Mouse (Mus musculus): ENCODE measurements around the gene Trpm4.

Gene Trpm4

DNA sequence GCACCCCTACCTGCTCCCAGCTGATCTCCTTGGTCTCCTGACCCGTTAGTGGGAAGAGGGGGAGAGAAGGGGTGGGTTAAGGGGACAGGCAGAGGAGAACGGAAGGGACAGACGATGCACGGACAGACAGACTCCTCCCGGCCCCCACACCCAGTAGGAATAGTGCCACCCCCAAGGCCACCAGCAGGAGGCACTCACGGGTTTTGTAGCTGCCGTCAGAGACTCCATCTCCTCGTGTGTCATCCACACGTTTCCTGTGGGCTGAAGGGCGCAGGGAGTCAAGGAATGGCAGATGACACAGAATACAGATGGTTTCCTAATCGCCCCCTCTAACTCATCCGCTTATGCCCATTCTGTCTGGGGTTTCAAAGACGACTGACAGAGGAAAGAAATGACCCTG lies 10.0 kb upstream of the Trpm4 start:
- DNase-seq, result no peak

DNA sequence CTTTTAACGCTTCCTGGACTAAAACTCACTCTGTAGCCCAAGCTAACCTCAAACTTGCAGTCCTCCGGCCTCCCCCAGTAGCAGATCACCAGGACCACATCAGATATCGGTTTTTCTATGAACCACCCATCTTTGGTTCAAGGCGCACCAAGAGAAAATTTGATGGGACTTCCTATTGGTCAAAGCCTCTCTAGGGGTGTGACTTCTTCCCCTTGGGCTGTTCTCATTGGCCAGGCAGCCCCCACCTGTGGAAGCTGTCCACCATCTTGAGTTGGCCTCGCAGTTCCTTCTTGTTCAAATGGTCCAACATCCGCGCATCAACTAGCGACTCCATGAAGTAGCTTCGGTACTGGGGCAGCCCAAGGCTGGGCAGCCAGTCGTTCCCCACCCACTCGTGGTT lies 8.5 kb upstream of the Trpm4 start:
- DNase-seq, result no peak

DNA sequence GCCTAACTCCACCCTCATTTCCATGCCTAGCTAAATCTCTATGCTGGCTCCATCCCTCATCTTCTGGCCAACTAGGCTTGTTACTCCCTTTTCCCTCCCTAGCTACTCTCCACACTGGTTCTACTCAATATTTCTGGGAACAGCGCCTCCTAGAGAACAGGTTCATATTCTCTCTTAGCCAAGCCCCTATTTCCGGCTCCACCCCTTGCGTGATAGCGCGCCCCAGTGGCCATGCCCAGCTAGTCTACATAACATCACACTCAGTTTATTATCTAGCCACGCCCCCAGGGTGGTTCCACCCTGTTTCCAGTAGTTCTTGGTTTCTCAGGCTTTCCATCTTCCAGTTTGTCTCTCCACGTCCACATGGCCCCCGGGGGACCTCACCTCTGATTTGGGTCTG lies 7.7 kb upstream of the Trpm4 start:
- peak; percentile 75 for DNase-seq

DNA sequence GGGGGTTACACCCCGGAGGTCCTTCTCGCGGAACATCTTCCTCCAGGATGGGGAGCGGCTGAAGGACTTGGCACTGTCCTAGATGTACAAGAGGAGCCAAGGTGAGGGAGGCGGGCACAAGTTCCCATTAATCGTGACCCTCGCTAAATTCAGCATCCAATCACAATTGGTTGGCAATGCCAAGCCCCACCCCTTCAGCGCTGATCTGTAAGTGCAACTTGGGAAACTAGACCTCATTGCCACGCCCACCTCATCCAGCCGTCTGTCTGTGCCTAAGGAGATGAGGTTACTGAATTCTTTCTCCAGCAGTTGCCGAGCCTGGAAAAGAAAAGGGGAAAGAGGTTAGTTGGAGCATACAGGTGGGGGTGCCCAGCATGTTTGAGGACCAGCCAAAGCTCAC lies 7.1 kb upstream of the Trpm4 start:
- peak; percentile 59 for DNase-seq

DNA sequence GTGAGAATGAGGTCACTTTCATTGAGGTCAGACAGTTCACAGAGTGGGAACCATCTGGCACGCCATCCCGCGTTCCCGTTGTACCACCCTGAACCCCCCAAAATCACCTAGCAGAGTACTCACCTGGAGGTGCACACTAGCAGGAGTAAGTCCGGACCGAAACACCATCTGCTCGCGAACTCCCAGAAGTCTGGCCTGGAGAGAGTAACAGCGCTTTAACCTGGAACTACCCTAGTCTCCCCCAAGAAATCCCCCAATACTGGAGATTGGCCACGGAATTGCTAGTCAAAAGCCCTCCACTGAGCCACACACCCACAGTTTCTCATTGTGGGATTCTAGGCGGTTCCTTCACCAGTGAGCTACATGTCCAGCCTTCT lies 6.5 kb upstream of the Trpm4 start:
- DNase-seq, result no peak

DNA sequence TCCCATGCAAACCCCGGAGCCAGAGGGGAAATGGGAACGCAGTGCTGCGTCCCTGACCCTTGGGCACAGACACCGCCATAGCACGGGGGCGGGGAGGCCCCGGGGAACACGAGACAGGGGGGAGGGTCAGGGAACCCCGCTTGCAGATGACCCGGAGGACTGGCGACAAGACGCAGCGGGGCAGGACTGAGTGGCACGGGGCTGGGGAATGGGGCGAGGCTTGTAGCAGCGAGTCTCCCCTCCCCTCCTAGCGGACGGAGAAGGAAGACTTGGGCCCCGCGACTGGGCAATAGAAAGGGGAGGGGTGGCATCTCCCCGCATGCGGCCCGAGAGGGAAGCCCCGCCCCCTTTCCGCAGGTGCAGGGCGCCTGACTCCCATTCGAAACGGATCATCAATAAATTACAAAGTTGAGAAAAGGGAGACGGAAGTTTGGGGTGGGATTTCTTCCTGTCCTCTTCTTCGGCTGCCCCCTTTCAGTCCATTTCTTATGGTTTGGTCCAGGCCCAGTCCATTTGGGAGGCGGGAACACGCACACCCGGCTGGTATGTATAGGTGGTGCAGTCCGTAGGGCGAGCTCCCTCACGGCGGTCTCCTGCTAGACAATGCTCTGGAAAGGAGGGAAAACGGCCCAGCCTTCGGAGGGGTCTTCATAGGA lies 6.0 kb upstream of the Trpm4 start:
- DNase-seq, result peak; percentile 61

DNA sequence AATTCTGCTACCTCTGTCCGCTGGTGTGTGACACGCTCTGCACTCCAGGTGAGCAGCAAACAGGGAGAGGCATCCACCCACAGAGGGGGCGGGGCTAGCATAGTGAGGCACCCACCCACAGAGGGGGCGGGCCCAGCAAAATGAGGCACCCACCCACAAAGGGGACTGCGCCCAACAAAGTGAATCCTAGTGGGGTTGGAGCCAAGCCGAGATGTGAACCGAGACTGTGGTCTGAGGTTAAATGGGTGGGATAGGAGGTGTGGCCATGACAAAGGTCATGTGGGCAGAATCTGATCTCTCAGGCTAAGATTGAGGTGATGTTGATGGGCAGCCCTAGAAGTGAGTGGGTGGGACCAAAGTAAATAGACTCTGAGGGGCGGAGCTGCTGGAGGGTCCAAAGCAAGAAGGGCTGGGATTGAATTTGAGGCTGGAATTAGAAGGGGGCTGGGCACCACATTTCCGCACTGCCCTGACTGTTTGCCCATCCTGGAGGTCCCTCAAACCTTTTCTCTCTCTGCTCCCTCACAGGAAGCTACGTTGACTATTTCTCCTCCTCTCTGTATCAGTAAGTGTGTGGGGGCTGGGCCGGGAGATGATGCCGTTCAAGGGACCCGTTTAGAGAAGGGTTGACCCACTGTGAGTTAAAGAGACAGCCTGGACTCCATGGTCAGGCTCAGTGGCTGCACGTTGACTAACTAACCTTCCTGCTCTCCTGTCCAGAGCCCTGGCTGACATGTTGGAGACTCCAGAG lies 4.8 kb upstream of the Trpm4 start:
- DNase-seq, result peak; percentile 49

DNA sequence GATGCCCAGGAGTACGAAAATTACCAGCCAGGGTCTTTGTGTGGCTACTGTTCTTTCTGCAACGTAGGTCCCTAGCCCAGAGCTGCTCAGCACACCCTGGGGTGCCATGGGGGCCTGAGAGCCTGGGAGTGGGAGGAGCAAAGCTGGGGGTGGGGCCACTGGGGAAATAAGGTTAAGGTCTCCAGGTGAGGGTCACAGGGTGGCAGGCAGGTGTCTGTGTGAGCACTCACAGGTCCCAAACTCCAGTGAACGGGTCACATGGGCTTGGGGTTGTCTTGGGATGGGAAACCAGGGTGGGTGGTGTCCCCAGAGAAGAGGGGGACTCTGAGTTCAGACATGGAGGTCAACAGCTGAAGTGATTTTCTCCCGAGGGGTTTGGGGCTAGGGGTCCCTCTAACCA lies 3.9 kb upstream of the Trpm4 start:
- DNase-seq, result no peak

DNA sequence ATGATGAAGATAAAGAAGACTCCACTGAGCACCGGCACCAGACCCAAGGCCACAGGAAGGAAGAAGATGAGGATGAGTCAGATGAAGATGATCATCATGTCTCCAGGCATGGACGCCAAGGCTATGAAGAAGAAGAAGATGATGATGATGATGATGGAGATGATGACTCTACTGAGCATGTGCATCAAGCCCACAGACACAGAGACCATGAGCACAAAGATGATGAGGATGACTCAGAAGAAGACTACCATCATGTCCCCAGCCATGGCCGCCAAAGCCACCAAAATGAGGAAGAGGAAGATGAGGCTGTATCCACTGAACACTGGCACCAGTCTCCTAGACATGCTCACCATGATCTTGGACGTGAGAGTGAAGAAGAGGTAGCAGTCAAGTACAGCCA lies 2.7 kb upstream of the Trpm4 start:
- DNase-seq, result no peak

DNA sequence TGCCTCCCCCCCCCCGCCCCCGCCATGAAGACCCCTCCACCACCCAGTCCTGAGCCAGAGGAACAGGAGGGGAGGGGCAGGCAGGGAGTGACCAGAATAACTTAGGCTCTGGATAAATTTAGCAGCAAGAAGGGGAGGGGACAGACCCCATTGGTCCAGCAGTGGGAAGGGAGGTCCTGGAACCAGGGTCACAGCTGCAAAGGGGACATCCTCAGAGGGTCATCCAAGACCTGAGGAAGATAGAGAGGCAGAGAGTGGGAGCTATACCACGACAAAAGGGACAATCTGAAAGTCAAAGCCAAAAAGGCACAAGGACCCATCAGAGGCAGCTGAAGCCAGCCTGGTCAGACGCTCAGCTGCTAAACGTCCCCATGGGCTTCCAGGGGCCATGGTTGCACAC lies 1.5 kb upstream of the Trpm4 start, which contains the start of gene Hrc:
Gene Hrc (plus strand): TSS at position 235 of the 400 bp plus-strand sequence.
- no peak for DNase-seq

DNA sequence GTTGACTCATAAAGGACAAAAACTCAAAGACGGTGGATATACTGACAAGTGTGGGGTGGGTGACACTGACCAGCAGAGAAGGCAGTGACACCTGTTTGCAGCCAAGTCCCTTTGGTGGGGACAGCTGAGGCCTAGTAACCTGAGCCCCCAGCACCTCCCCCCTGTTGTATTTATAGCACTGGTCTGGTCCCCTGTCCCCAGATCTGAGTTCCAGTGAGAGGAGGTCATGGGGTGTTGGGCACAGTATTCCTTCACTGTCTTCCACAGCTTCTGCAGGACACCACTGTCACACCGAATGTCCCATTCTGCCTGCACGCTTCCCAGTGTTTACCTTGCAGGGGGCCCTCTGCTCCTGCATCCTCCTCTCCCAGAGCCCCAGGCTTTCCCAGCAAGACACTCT lies 1.0 kb upstream of the Trpm4 start:
- DNase-seq, result no peak

DNA sequence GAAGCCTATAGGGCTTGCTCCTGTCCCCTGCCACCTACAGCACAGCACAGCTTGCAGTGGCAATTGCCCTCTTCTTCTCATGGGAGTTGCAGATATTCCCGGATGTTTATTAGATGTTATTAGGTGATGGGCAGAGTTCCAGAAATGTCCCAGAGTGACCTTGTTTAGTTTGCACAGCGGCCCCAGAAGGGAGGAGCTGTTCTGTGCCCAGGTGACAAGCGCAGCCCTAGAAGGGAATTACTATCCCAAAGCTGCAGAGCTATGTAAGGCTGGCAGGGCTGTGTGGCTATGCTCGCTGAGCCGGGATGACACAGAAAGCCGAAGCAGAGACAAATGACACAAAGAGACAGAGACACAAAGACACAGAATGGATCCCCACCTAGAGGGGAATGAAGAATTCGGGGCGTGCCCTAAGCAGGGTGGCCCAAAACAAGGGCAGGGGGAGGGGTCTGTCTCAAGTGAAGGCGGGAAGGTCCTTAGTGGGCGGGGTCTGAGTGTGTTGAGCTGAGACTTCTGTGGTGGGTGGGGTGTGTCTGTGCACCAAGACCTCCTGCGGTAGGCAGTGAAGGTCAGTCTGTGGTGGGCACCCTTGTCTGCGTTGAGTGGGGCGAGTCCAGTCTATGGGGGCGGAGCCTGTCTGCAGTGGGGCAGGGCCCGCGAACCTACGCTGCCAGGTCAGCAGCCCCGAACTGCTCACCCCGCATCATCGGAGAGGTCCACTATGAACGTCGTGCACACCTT lies 725 bp downstream of the Trpm4 start:
- DNase-seq, result peak; percentile 57

DNA sequence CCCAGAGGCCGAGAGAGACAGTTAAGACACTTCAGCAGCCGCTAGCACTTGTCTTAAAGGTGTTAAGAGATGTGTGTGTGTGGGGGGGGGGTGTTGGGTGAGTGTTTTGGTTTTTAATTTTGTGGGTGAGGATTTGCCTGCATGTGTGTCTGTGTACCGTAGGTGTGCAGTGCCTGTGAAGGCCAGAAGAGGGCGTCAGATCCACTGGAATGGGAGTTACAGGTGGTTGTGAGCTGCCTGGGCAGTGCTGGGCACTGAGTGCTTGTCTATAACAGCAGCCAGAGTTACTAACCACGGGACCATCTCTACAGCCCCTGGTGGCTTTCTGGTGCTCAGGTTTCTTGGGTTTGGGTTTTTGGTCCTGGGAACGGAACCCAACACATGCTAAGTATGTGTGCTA lies 2.1 kb downstream of the Trpm4 start:
- no peak for DNase-seq

DNA sequence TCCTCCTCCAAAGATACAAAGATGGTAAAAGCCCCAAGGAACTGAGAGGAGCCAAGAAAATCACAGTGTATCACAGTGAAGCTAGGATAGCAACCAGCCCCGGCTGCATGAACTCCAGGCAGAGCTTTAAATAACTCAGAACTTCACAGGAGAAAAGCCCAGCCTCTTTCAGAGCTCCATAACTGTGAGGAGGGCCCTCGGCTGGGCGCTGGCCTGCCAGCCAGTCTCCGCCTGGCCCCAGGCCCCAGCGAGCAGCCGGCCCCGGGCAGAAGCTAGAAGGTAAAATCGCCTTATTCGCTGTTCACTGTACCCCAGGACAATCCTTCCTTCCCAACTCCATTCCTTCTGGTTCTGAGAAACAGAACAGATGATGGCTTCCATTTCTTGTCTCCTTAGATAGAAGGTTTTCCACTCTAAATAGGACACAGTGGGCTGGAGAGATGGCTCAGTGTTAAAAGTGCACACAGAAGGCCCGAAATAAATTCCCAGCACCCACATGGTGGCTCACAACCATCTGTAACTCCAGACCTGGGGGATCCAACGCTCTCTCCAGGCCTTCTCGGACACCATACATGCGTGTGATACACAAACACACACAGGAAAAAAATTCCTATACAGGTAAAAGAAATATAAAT lies 4.6 kb downstream of the Trpm4 start:
- DNase-seq, result no peak

DNA sequence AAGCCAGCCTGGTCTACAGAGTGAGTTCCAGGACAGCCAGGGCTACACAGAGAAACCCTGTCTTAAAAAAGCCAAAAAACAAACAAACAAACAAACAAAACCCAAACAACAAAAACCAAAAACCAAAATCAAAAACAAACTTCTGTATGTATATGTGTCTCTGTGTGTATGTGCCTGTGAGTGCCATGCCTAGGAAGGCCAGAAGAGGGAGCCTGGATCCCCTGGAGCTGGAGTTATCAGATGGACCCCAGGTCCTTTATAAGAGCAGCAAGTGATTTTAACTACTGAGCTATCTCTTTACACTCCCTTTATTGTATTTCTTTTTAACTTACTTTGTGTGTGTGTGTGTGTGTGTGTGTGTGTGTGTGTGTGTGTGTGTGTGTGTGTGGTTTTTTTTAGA lies 7.8 kb downstream of the Trpm4 start:
- DNase-seq, result no peak

DNA sequence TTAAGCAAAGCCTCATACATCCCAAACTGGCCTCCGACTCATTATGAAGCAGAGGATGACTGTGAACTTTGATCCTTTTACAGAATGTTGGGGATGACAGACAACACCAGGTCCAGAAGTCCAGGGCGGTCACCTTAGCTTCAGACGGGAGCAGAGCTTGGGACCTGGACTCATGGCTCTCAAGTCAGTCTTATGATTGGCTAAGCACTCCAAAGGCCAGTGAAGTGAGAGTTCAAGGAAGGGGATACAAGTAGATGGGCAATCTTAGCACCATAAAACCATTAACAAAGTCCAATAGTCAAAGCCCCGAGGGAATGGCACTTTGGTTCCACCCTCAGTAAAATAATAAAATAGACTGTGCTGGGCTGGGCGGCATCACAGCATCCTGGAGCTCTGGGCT lies 10.5 kb downstream of the Trpm4 start:
- no peak for DNase-seq

DNA sequence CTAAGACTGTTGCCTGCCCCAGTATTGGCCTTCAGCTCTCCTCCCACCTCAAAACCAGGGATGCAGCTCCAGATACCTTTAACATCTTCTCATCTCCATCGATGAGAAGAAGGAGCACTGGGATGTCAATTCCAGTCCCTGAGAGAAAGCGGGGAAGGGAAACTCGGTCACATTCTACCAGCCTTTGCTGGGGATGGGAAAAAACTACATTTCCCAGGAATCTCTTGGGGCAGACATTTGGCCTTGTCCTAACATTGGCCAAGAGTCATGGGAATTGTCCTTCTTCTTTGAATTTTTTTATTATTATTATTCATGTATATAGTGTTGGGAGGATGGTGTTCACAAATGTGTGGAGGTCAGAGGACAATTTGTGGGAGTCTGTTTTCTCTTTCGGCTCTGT lies 11.3 kb downstream of the Trpm4 start:
- DNase-seq, result no peak

DNA sequence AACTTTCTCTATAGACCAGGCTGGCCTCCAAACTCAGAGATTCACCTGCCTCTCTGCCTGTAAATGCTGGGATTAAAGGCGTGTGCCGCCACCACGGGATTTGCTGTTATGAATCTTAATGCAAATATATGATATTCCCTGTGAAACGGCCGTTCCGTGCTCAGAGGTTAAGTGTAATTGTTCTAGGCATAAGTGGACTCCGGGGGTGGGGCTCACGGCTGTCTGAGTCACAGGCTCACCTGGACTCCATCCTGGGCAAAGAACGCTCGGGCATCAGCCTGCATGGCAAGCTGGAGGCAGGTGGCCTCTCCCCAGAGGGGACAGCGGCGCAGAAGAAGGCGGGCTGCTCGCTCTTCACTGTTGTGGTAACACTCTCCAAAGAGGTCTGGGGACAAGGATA lies 17.0 kb downstream of the Trpm4 start:
- DNase-seq, result no peak

DNA sequence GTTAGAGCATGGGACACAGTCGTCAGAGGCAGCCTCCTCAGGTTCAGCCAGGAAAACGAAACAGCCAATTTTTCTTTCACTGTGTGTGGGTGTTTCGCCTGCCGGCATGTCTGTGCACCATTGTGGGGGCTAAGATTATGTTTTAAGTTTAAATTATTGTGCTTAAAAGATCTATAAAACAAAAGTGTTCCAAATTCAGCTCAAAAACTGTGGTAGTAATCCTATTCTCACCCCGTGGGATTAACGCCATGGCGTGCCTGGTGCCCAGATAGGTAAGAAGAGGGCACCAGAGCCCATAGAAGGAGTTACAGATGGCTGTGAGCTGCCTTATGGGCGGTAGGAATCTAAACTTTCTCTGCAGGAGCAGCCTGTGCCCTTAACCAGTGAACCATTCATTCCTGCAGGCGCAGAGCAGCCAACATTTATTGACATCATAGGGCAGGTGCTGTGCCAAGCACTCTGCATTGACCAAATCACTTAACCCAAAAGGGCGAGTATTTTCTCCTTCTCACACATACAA lies 18.3 kb downstream of the Trpm4 start:
- peak; percentile 77 for DNase-seq

DNA sequence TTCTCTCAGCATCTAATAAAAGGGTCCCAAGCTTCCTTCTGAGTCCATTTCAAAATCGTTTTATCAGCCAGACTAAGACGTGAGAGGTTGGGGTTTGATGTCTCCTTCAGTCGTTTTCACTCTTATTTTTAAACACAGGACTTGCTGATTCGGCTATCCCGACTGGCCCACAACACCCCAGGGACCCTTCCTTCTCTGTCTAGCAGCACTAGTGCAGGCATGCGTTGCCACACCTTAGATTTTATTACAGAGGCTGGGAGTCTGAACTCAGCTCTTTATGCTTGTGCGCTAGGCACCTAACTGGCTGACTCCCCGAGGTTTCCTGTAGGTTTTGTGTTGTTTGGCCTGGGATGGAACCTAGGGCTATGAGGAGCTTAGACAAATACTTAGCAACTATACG lies 20.1 kb downstream of the Trpm4 start:
- DNase-seq, result no peak

DNA sequence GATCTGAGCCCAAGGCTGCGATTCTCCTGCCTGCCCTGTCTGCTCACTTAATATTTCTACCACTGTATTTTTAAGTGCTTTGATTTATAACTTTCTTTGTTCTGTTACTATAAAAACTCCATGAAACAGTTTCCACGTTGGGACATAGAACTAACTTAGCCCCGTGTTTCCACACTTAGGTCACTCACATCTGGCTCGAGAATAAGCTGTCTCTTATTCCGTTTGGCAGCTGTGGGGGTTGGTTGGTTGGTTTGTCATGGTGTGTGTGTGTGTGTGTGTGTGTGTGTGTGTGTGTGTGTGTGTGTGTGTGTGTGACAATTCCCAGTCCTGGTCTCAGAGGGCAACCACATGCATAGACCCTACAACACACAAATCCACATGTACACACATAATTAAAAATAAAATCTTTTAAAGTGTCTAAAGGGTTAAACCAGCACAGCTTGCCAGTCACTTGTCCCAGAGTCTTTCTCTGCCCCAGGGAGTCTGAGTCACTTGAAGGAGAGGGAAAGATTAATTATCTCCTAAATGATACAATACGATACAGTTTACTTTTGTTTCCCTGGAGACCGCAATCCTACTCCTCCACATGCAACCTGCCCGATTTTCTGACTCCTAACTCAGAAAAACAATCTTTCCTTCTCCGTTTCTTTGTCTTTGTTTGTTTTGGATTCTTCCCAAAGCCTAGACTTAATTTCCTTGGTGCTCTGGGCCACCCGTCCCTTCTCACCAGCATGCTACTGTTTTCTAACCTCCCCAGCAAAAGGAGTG lies 20.7 kb downstream of the Trpm4 start:
- DNase-seq, result no peak

DNA sequence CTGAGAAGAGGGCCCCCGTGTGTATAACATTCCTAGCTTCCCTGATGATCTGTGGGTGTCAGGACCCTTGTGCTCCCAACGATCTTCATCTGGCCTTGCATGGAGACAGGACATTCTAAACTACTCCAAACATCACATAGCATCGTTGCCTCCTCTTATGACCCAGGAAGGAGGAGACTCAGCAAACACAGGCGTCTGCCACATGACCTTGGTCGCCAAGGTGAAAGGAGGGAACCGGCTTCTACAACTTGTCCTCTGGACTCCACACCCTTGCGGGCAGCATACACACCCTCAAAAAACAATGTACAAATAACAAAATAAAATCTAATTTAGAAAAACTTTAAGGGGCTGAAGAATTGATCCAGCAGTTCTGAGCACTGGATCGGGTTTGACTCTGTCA lies 21.6 kb downstream of the Trpm4 start:
- DNase-seq, result no peak

DNA sequence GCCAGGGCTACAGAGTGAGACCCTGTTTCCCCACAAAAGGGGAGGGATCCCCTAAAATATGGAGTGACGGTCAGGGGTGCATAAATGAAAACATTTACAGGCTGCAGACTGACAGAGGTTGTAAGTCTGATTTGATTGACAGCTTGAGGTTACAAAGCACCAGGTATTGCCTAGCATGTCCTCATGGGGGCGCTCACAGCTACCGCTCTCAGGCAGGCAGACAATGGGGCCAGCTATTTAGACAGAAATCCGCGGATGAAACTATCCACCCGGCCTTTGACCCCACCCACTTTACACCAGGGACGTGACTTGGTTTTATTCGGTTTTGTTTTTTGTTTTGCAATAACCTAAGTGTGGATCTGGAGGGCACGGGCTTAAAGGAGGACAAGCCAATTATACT lies 24.1 kb downstream of the Trpm4 start:
- no peak for DNase-seq
